Comparison of ENCODE assay signal across 8 mouse cellular contexts in genomic region chr5:143561544-143562185, GRCm38 (mm10). TPM values are rescaled to one million over a fixed set of nuclear protein-coding genes. Genes with fewer than 3 reads are reported as not detected.
DNase-seq lines count a peak whose midpoint lies in the region; ATAC-seq and TF ChIP-seq lines count a peak whose summit lies in the region.

No protein-coding gene starts in this region.

- no peak overlapping the region for H3K4me3 ChIP-seq in liver, embryonic 12.5 days
- H3K4me3 ChIP-seq in stomach, postnatal 0 days (ENCODE audit: low read depth, low read length) = no peak overlapping the region

- 66% methylated on average over 14 of the region's 14 CpGs for WGBS in liver, embryonic 12.5 days (ENCODE audit: insufficient replicate concordance)
- 71% methylated on average over 14 of the region's 14 CpGs for WGBS in stomach, postnatal 0 days

- H3K9ac ChIP-seq in liver, embryonic 12.5 days = peak overlapping the region; percentile 62
- H3K9ac ChIP-seq in stomach, postnatal 0 days (ENCODE audit: low read length) = no peak overlapping the region

- H3K4me1 ChIP-seq in liver, embryonic 12.5 days = peaks cover 57% of the 10 kb centered on the region
- H3K4me1 ChIP-seq in stomach, postnatal 0 days (replicated peaks; ENCODE audit: control insufficient read depth, insufficient read depth) = no peaks in the 10 kb centered on the region

- no peaks in the 10 kb centered on the region for H3K9me3 ChIP-seq in liver, embryonic 12.5 days (replicated peaks)
- no peaks in the 10 kb centered on the region for H3K9me3 ChIP-seq in stomach, postnatal 0 days (ENCODE audit: control insufficient read depth, low read length)

- H3K36me3 ChIP-seq in liver, embryonic 12.5 days = peaks cover 19% of the 10 kb centered on the region
- H3K36me3 ChIP-seq in stomach, postnatal 0 days (ENCODE audit: control insufficient read depth, insufficient read depth, low read length) = no peaks in the 10 kb centered on the region

- ATAC-seq in liver, embryonic 12.5 days = peak; percentile 97
- ATAC-seq in stomach, postnatal 0 days (ENCODE audit: low FRiP score, low TSS enrichment) = peak; percentile 80

- peak overlapping the region; percentile 59 for H3K4me2 ChIP-seq in liver, embryonic 12.5 days
- H3K4me2 ChIP-seq in stomach, postnatal 0 days (replicated peaks; ENCODE audit: low read depth) = no peak overlapping the region

- no peaks in the 10 kb centered on the region for H3K27me3 ChIP-seq in liver, embryonic 12.5 days (replicated peaks)
- H3K27me3 ChIP-seq in stomach, postnatal 0 days (ENCODE audit: control insufficient read depth, insufficient read depth, low read length) = no peaks in the 10 kb centered on the region

- peak; percentile 43 for DNase-seq in layer of hippocampus, adult 11-12 months (ENCODE audit: low spot score)
- DNase-seq in layer of hippocampus, adult 9-10 months (ENCODE audit: low spot score) = no peak
- DNase-seq in adrenal gland, postnatal 25 days = peak; percentile 15
- peak; percentile 69 to 79 for DNase-seq in heart, adult 18-20 months
- DNase-seq in stomach, postnatal 0 days (ENCODE audit: low spot score) = peak; percentile 41
- DNase-seq in ovary, postnatal 36 days (ENCODE audit: low spot score) = no peak
- no peak for DNase-seq in gastrocnemius, postnatal 25 days

- no peak for TF ChIP-seq CTCF in stomach, postnatal 0 days (IDR thresholded peaks at IDR 0.05; ENCODE audit: low read depth)

- no peak for TF ChIP-seq EP300 in stomach, postnatal 0 days (optimal IDR thresholded peaks at IDR 0.05)

- peak overlapping the region; percentile 92 for H3K27ac ChIP-seq in liver, embryonic 12.5 days
- H3K27ac ChIP-seq in stomach, postnatal 0 days (replicated peaks) = 0 out of 2 replicates have a peak overlapping the region, but pooled peaks have one; percentile 2

RNA-seq across cellular contexts. Expression of gene Rac1, which starts 33.8 kb away (rescaled TPM):
- total RNA-seq in adrenal gland, postnatal 25 days (2021) = 358 and 372 TPM in 2 replicates
- 100 to 1,000 TPM; 228 to 240 TPM for total RNA-seq in heart, adult 18-20 months (2021)
- 254 and 256 TPM in 2 replicates for polyA plus RNA-seq in liver, embryonic 12.5 days (2016; fragmentation: Nextera tagmentation; extraction: Ambion mirVana)
- 345 and 377 TPM in 2 replicates for polyA plus RNA-seq in stomach, postnatal 0 days (2015; fragmentation: Nextera tagmentation; extraction: Ambion mirVana)
- 100 to 1,000 TPM; 180 to 184 TPM for total RNA-seq in gastrocnemius, postnatal 25 days (2021)

Comparison
In these comparisons a context has a peak if more than half of its experiments do, and no peak if none do; other contexts are left out.
1. DNase-seq: peak in layer of hippocampus, adult 11-12 months (single experiment), adrenal gland, postnatal 25 days (single experiment), heart, adult 18-20 months (2 of 2) and stomach, postnatal 0 days (single experiment); none in layer of hippocampus, adult 9-10 months (single experiment), ovary, postnatal 36 days (single experiment) and gastrocnemius, postnatal 25 days (single experiment).